Mouse (Mus musculus) brain, adult 2 months (tissue): ENCODE measurements at regions not wholly inside any gene's neighbourhood (a gene's known extent, or its start where the extent isn't known, plus 50 kb on each side); places are given as distances from the start of the nearest gene placed in this dataset.
A peak's percentile ranks its signal among the peaks of the same experiment; 100 is the strongest.

Source experiments
- DNase-seq: peaks from one replicate; pipeline ENCODE4 v3.0.0; 2011; ENCODE audit warnings: low read depth, low spot score

- no peak for DNase-seq
Measured at GRCm38 (mm10) chr6:148541981-148542380, 97.8 kb upstream of the Tmtc1 start.

DNA sequence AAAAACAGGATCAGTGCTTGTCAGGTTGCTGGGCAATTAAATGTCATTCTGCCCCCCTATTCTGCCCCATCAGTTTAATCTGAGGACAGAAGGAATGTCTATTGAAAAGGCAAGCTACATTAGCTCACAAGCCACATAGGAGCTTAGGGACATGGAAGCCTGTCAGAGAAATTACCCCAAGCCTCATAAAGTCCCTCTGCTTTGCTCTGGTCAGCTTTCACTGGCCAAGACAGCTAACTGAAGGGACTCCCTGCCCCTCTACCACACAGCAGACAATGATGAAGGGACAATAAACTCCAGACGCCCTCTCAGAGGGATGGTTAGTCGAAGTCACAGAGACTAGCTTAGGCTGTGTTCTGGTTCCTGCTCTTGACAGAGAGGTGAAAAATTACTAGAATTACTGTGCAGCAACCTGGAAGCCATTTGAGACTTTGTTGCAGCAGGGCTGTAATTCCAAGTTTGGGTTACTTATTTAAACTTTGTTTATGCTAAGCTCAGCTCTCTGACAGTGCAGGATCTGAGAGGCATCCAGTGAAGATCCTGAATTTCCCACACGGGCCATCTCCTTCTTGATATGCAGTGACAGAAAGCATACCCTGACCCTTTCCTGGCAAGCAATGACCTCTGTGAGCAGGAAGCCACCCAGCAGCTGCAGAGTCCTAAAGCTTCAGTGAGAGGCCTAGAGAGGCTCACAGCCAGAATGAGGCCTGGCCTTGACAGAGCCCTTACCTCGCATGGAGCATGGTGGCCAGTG is 95.2 kb upstream of the Tmtc1 start:
- no peak for DNase-seq

GRCm38 (mm10) chr6:148534364-148534763 is 90.2 kb upstream of the Tmtc1 start:
- no peak for DNase-seq

GRCm38 (mm10) chr6:148531068-148531467 is 86.9 kb upstream of the Tmtc1 start:
- no peak for DNase-seq

- no peak for DNase-seq
Measured at GRCm38 (mm10) chr6:148528611-148529010, 84.4 kb upstream of the Tmtc1 start.

DNA sequence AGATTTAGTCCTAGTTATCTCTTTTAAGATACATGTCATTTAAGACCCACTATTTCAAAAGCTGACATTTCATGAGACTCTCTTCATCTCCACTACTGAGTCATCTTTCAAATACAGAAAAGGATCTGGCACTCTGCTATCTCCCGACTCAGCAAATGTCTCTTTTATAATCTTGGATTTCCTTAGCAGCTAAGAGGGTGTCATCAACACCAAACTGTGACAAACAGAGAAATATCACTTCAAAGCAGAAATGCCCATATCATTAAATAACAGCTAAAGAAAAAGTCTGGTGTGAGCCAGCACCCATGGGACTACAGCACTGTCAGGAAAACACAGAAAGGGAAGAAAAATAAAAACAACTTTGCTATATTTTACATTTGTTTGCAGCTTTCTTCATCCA is 78.7 kb upstream of the Tmtc1 start:
- DNase-seq = peak; percentile 77

- no peak for DNase-seq
Measured at GRCm38 (mm10) chr6:148517536-148518245, 73.5 kb upstream of the Tmtc1 start.

DNA sequence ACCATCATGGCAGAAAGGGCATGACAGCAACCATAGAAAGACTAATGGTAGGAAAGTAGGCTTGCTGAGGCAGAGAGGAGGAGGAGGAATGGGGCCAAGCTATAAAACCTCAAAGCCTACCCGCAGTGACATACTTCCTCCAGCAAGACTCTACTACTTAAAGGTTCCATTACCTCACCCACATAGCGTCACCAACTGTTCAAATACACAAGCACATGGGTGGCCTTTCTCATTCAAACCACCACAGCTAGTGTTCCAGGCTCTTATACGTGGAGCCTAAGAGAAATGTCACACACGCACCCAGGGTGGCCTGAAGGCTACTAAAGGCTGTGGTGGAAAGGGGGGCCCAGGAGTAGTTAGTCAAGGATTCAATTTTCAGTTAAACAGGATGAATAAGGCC is 72.5 kb upstream of the Tmtc1 start:
- no peak for DNase-seq

DNA sequence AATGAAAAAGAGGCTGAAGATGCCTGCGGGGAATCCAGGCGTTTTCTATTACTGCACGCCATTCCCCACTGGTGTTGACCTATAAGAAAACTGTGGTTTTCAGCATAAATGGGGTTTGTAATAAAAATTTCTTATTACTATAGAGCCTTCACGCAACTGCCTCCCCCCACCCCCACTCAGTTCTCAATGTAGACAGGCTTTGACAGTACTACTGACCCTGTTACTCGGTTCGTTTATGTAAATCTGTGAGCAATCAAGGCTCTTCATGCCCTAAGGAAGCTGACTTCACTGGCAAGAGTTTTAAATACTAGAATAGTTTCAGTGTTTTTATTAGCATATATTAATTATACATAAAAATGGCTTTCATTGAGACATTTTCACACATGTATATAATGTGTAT is 70.9 kb upstream of the Tmtc1 start:
- DNase-seq = no peak

DNA sequence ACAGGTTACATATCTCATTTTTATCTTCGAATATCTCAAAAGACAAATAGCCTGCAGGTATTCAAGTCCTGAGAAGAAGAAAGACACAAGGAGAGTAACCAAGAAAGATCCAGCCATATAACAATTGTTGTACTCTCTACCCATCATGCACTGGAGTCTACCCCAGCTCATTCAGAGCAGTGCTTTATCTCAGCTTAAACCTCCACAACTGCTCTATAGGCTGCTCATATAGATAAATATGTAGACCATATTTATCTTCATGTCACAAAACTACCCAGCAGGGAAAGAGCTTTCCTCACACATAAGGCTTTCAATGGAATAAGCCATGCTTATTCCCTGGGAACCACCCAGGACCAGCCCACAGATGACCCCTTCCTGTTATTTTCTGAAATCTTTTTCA is 70.5 kb upstream of the Tmtc1 start:
- no peak for DNase-seq

GRCm38 (mm10) chr6:148514124-148514523 is 69.9 kb upstream of the Tmtc1 start:
- peak; percentile 53 for DNase-seq

- no peak for DNase-seq
Measured at GRCm38 (mm10) chr6:148513134-148513533, 68.9 kb upstream of the Tmtc1 start.

DNA sequence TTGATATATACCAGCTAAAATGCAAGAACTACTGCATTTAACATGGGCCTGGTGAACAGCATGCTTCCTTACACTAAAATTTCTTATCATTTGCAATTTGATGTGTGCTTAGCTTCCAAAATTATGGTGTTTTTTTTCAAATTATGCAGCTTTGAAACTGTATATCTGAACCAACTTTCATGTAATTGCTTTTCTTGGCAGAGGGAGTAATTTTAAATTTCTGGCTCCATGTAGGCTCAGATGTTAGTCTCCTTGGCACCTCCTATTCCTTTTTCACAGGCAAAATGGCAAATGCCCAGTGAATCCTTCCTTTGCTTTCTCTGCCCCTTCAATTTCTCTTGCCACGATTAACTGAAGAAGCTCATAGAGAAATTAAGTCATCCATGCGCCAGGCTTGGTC is 61.1 kb upstream of the Tmtc1 start:
- DNase-seq = peak; percentile 57

- peak; percentile 61 for DNase-seq
Measured at GRCm38 (mm10) chr6:148500251-148501179, 56.3 kb upstream of the Tmtc1 start.
